Mouse (Mus musculus) megakaryocyte-erythroid progenitor cell, adult 5 weeks (primary cell): ENCODE data around the gene Vmn1r5. TPM values are rescaled to one million over a fixed set of nuclear protein-coding genes. Genes with fewer than 3 reads are reported as not detected.

ENCODE experiments used
- polyA plus RNA-seq: library from polyadenylated mRNA; stranded (reverse); fragments of >175 nt; gene quantifications from 2 replicates; pipeline ENCODE4 v1.2.3, GENCODE M21; 2012

Vmn1r5 gene
- polyA plus RNA-seq, result not detected in 2 replicates

DNA sequence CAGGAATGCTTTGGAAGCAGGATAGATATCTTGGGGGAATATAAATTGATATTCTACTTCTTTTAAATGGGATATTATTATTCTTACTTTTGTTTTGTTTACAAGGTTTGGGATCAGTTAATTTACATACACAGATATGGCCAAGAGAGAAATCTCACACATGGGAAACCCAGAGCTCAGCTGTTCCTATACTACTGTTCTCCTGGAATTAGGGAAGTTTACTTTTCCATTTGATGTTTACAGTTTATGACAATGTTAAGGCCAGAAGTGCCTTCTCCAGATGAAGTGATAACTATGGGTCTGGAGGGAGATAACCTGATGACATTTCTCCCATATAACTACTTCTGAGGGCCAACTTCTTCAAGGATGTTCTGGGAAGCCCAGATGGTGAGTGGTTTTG lies at the start of gene Vmn1r5:
Gene Vmn1r5 (plus strand): TSS at position 301 of the 400 bp plus-strand sequence.

DNA sequence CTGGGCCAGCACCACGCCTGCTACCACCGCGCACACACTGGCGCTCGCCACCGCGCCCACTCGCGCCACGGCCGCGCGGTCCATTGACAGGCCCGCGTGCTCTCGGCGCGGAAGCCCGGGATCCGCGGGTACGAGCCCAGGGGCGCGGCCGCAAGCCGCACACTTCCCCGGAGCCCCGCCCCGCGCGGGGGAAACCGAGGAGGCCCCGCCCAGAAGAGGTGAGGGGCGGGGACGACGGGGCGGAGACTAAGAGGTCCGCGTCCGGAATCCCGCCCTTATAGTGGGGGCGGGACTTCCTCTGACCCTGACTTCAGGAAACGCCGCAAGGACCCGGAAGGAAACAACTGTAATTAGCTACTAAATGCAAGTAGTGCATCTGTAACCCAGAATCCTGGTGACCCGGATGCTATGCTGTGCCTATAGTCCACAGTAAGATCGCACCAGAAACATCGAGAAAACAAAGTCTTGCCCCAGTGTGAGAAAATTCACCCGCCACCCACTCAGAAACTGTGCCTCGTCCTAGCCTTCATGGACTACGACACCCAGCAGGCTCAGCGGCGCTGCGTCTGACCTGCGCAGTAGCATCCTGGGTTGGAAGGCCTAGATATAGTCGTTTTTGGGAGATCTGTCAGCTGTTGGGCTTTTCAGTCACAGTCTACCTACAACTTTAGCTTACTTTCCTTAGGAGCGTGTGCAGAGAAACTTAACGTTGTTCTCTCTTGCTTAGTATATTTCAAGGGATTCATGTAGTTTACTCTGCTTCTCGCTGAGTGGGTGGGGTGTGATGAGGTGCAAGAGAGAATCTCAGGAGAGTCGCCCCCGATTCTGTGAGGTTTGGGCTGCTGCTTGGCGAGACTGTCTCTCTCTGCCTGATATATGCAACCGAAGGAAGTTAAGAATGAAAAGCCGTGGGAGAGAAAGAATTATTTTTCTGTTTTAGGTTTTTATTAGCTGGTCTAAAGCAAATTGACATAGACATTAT lies 46.1 kb upstream of the Vmn1r5 start, which contains the start of the genes Nt5c3 and Vmn1r4:
Gene Nt5c3 (minus strand): TSS at position 207 of the 982 bp plus-strand sequence.
Gene Vmn1r4 (plus strand): TSS at position 290 of the 982 bp plus-strand sequence.

DNA sequence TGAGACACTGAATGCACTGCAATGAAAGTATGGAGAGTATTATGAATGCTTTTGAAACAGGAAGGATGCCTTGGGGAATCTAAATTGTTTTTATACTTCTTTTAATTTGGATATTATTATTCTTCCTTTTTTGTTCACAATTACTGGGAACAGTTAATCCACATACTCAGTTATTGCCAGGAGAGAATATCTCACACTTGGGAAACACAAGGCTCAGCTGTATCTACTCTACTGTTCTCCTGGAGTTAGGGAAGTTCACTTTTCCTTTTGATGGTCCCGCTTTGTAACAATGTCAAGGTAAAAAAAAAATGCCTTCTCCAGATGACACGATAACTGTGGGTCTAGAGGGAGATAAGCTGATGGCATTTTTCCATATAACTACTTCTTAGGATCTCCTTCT lies 26.9 kb downstream of the Vmn1r5 start, which contains the start of gene Vmn1r6:
Gene Vmn1r6 (plus strand): TSS at position 301 of the 400 bp plus-strand sequence.

DNA sequence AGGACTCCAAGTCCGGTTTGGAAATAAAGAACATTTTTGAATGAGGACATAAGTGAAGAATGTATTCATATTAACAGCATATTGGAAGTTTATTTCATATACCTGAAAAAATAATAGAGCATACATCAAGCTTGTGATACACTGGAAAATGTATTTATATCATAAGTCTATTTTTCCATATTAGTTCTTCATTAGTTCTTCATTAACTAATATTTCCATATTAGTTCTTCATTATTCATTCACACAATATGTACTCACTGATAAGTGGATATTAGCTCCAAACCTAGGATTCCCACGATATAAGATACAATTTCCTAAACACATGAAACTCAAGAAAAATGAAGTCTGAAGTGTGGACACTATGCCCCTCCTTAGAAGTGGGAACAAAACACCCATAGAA lies 55.2 kb downstream of the Vmn1r5 start, which contains the start of gene Vmn1r7:
Gene Vmn1r7 (minus strand): TSS at position 101 of the 400 bp plus-strand sequence.

DNA sequence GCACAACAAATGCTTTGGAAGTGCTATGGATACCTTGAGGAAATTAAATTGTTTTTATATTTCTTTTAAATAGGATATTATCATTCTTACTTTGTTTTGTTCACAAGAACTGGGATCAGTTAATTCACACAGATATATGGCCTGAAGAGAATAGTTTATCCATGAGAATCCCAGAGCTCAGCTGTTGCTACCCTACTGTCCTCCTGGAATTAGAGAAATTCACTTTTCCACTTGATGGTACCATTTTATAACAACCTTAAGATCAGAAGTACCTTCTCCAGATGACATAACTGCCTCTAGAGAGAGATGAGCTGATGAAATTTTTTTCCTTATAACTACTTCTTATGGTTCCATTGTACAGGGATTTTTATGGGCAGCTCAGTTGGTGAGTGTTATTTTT lies 61.9 kb downstream of the Vmn1r5 start, which contains the start of gene Vmn1r8:
Gene Vmn1r8 (plus strand): TSS at position 301 of the 400 bp plus-strand sequence.

Other genes with a start within 250 kb of the Vmn1r5 start
- gene Kbtbd2, start 172.5 kb upstream of the Vmn1r5 start, polyA plus RNA-seq, result 5.6 and 7.5 TPM in 2 replicates
- 2.7 and 3.0 TPM in 2 replicates for gene Fkbp9, start 138.2 kb upstream of the Vmn1r5 start, polyA plus RNA-seq
- gene Nt5c3, start 46.3 kb upstream of the Vmn1r5 start, polyA plus RNA-seq, result 44.9 and 63.9 TPM in 2 replicates
- gene Vmn1r4, start 46.3 kb upstream of the Vmn1r5 start, polyA plus RNA-seq, result 0.11 TPM in 1 of 2 replicates, not detected in the other
- not detected in 2 replicates for gene Vmn1r6, start 27.0 kb downstream of the Vmn1r5 start, polyA plus RNA-seq
- not detected in 2 replicates for gene Vmn1r7, start 55.1 kb downstream of the Vmn1r5 start, polyA plus RNA-seq
- gene Vmn1r8, start 62.0 kb downstream of the Vmn1r5 start, polyA plus RNA-seq, result not detected in 2 replicates
- not detected in 2 replicates for gene Vmn1r9, start 96.5 kb downstream of the Vmn1r5 start, polyA plus RNA-seq
- gene Vmn1r10, start 139.2 kb downstream of the Vmn1r5 start, polyA plus RNA-seq, result not detected in 2 replicates
- not detected in 2 replicates for gene Vmn1r11, start 163.2 kb downstream of the Vmn1r5 start, polyA plus RNA-seq
- gene Vmn1r12, start 186.6 kb downstream of the Vmn1r5 start, polyA plus RNA-seq, result not detected in 2 replicates
- not detected in 2 replicates for gene Vmn1r13, start 233.0 kb downstream of the Vmn1r5 start, polyA plus RNA-seq